Mouse (Mus musculus) liver, adult 2 months (tissue): ENCODE data around the gene Comt.

Source experiments
- CTCF ChIP-seq: fragments of 200-500 bp; IDR thresholded peaks from 2 replicates; pipeline ENCODE4 v1.5.1; 2011; ENCODE audit warnings: low read depth, low read length, control low read depth
- POLR2A ChIP-seq: fragments of 200-500 bp; IDR thresholded peaks from 2 replicates; pipeline ENCODE4 v1.6.1; 2011; ENCODE audit warnings: low read length, control low read depth; ENCODE audit not compliant: insufficient read depth; ENCODE audit errors: extremely low read depth

DNA sequence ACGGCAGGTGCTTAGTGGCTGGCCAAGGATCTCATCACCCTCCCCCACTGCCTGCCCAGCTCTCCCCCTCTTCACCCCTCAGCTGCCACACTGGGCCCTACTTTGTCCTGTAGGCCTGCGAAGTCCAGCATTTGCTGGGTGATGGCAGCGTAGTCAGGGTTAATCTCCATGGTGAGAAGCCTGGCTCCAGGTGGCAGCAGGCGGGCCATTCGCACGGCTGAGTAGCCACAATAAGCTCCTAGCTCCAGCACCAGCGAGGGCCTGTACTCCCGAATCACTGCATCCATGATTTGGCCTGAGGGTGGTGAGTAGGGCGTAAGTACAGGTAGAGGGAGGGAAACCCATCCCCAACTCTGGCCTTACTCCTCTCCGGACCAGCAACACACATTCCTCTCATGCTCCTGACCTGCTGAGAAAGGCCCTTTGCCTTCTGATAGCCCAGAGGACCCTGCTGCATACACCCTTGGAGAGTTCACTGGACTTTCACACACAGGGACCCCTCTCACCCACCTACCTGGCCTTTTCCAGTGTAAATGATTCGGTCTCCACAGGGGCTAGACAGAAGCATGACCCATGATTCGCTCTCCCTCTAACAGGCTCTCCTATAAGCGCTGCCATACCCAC is 15.5 kb downstream of the Comt start:
- TF ChIP-seq POLR2A (no peak), CTCF (no peak)
